Mouse (Mus musculus): ENCODE measurements around the gene Gm8229. TPM values are rescaled to one million over a fixed set of nuclear protein-coding genes. Genes with fewer than 3 reads are reported as not detected.

Gene Gm8229
- not detected for total RNA-seq (2023)

DNA sequence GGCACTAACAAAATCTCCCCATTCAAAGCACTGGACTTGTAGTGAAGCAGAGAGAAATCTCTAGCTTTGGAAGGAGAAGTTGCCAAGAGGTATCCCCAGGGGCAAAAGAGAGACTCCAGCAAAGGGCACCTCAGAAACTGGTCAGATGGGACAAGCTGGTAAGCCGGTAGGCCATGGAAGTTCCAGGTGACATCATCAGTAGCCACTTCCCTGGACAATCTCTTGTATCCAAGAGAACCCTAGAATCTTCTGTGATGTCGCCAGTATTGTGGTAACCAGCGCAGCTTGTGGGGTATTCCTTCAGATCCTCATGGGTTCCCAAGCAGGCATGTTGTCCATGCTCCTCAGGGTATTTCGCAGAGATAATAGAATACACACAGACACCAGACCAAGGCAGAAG is at the start of gene Gm8229:
TSS of gene Gm8229 (plus strand) at position 301 of the 400 bp plus-strand sequence.

GRCm38 (mm10) chr14:44338484-44338883 is 26.7 kb upstream of the Gm8229 start, which contains the start of gene Gm5930:
Gm5930 (minus strand) TSS chr14:44338584.

DNA sequence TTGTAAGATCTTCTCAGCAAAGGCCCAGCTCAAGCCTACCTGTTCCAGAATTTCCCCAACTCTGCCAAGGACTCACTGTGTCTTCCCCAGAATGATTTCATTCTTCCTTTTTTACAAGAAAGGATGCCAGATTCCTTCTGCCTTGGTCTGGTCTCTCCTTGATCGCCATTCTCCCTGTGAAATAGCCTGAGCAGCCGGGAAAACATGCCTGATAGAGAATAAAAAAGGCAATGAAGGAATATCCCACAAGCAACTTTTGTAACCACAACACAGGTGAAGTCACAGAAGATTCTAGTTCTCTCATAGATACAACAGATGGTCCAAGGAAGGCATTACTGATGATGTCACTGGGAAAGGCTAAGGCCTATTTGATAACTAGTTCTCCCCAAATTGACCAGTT is 45.4 kb downstream of the Gm8229 start, which contains the start of gene Gm3371:
TSS of gene Gm3371 (minus strand) at position 101 of the 400 bp plus-strand sequence.

Other genes starting within 250 kb of the Gm8229 start
- not detected for gene Gm3327, start 241.5 kb upstream of the Gm8229 start, total RNA-seq (2023)
- gene Gm8212, start 167.7 kb upstream of the Gm8229 start, total RNA-seq (2023): not detected
- gene 4930503E14Rik, start 152.1 kb upstream of the Gm8229 start, total RNA-seq (2023): not detected
- gene Gm8220, start 79.8 kb upstream of the Gm8229 start, total RNA-seq (2023): not detected
- gene Gm5930, start 26.8 kb upstream of the Gm8229 start, total RNA-seq (2023): not detected
- not detected for gene Gm3371, start 45.3 kb downstream of the Gm8229 start, total RNA-seq (2023)
- gene Gm8232, start 68.3 kb downstream of the Gm8229 start, total RNA-seq (2023): not detected
- not detected for gene BC061237, start 127.1 kb downstream of the Gm8229 start, total RNA-seq (2023)
- not detected for gene Gm17093, start 152.9 kb downstream of the Gm8229 start, total RNA-seq (2023)
- not detected for gene Gm8247, start 217.8 kb downstream of the Gm8229 start, total RNA-seq (2023)

Data from CD4-positive naive resting alpha-beta T cell, adult 57 days (primary cell).